Mouse (Mus musculus) limb, embryonic 15.5 days (tissue): Measurements from ENCODE around the gene Wrap73. TPM values are rescaled to one million over a fixed set of nuclear protein-coding genes. Genes with fewer than 3 reads are reported as not detected.
A peak's percentile ranks its signal among the peaks of the same experiment; 100 is the strongest.

Source experiments
- ATAC-seq: fragments of 200-750 bp; cut with Nextera tagmentation; 2 replicates; pipeline ENCODE4 v1.8.0; 2017; ENCODE audit warnings: low read depth, moderate TSS enrichment; ENCODE audit not compliant: insufficient number of reproducible peaks, low FRiP score, low TSS enrichment
- H3K27ac ChIP-seq: fragments of 300-500 bp; sonication (generic); 2 replicates; pipeline ENCODE4 v1.5.1; 2015; ENCODE audit warnings: moderate library complexity, mild to moderate bottlenecking, inconsistent platforms
- H3K27me3 ChIP-seq: fragments of 300-500 bp; sonication (generic); 2 replicates; pipeline ENCODE4 v1.6.1; 2015; ENCODE audit warnings: inconsistent platforms
- H3K36me3 ChIP-seq: fragments of 300-500 bp; sonication (generic); 2 replicates; pipeline ENCODE4 v1.6.1; 2015; ENCODE audit warnings: inconsistent platforms
- H3K4me1 ChIP-seq: fragments of 300-500 bp; sonication (generic); 2 replicates; pipeline ENCODE4 v1.6.1; 2015; ENCODE audit warnings: inconsistent platforms
- H3K4me2 ChIP-seq: fragments of 300-500 bp; sonication (generic); 2 replicates; pipeline ENCODE4 v1.6.1; 2015; ENCODE audit warnings: mild to moderate bottlenecking, inconsistent platforms
- H3K4me3 ChIP-seq: fragments of 300-500 bp; sonication (generic); 2 replicates; pipeline ENCODE4 v1.5.1; 2015; ENCODE audit warnings: mild to moderate bottlenecking, inconsistent platforms
- H3K9ac ChIP-seq: fragments of 300-500 bp; sonication (generic); 2 replicates; pipeline ENCODE4 v1.6.1; 2015; ENCODE audit warnings: inconsistent platforms
- H3K9me3 ChIP-seq: fragments of 300-500 bp; sonication (generic); 2 replicates; pipeline ENCODE4 v1.6.1; 2016; ENCODE audit warnings: inconsistent platforms
- WGBS: fragments of 180-500 bp; shearing (Covaris S2); methylation state at CpG from one replicate; pipeline ENCODE4 v1.1.7; 2015; 5-methylcytosine and 5-hydroxymethylcytosine counted together
- polyA plus RNA-seq: library from polyadenylated mRNA; unstranded; fragments of >200 nt; fragmentation: Nextera tagmentation; extraction: Ambion mirVana; gene quantifications from 2 replicates; pipeline ENCODE4 v1.2.1, GENCODE M21; 2015

The Wrap73 gene
- polyA plus RNA-seq, 1 experiment from 2014 or later = 38.5 TPM

DNA sequence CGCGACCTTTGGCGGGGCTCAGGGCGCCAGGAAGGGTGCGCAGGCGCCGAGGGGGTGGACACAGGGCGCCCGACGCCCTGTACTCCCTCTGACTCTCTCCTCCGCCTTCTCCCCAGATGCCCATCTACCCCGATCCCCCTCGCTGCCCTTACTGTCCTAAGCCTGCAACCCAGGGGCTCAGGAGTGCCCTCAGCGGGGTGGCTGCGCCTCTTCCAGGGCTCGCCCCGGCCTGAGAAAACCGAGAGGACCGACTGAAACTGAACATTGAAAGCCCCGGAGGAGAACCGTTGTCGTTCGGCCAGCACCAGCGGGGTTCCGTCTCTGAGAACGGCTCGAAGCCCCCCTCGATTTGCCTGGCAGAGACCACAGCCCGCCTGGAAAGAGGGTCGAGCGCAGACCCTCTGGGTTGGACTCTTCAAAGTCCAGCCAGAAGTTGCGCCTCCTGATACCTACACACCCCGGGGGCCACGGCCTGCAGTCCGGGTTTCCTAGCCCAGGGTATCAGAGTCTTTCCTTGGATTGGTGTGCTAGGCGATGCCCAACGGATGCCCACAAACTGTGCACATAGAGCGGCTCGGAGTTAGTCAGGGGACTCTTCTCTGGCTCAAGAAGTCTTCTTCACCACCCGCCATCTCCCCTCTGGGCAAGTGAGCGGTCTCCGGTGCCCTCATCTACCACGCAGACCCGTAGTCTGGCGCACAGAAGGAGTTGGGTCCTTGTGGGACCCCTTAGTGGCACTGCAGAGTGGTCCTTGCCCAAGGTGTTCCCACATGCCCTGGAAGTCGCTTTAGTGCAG, 1.8 kb upstream of the Wrap73 start:
- Histone ChIP-seq H3K4me3 (peak overlapping the region; percentile 47), H3K9ac (peak overlapping the region; percentile 39), H3K27me3 (peaks cover 65% of the 10 kb centered on the region), H3K9me3 (no peaks in the 10 kb centered on the region), H3K36me3 (no peaks in the 10 kb centered on the region), H3K4me2 (peak overlapping the region; percentile 94), H3K27ac (no peak overlapping the region), H3K4me1 (peaks cover 36% of the 10 kb centered on the region)
- ATAC-seq = no peak
- 2% methylated on average over 45 of the region's 46 CpGs for WGBS

DNA sequence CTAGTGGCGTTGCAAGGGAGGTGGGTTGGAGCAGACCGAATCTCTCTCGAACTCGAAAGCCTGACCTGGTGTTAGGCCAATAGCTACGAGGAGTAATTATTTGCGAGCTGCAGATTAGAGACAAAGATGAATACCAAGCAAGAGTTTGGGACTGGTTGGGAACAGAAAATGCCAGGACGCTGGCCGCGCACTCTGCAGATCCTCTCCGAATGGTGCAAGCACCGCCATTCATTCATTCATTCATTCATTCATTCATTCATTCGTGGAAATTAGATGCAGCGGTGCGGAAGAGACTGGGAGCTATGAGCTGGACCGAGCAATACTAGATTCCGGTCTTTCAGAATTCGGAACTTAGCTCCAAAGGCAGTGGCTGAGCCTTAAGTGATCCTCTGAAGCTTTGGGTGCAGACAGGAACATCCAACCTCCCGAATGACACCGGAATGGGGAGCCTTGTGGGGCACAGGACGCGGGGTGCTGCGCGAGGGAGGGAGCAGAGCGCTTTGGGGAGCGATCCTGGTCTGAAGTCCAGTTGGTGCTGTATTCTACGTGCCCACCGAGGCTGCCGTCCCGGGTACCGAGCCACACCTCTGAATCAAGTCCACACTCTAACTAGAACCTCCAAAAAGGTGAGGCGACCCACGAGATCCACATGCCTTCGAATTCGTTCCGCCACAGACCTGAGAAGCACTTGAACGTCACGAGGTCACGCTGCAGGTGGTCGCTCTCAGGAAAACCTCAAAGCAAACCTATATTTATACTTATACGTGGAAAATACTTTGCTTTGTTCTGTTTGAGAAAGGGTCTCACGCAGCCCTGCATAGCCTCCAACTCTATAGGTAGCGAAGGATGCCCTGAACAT, 934 bp upstream of the Wrap73 start:
- Histone ChIP-seq H3K4me1 (peaks cover 36% of the 10 kb centered on the region), H3K27ac (no peak overlapping the region), H3K4me2 (peak overlapping the region; percentile 94; the same call in 1 of the 2 replicates), H3K4me3 (peak overlapping the region; percentile 47), H3K27me3 (peaks cover 56% of the 10 kb centered on the region), H3K9ac (no peak overlapping the region), H3K36me3 (peaks cover 2% of the 10 kb centered on the region; the same call in 1 of the 2 replicates), H3K9me3 (no peaks in the 10 kb centered on the region)
- ATAC-seq = no peak
- WGBS = 2% methylated on average over 41 of the region's 42 CpGs

DNA sequence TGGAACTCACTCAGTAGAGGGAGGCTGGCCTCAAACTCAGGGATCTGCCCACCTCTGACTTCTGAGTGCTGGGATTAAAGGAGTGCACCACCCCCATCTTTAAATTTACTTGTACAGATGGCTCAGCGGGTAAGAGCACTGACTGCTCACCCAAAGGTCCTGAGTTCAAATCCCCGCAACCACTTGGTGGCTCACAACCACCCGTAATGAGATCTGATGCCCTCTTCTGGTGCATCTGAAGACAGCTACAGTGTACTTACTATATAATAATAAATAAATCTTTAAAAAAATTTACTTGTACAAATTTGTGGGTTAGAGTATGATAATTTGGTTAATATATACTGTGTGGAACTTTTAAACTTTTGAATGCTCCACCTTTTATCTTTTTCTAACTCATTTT, 2.5 kb downstream of the Wrap73 start:
- no peak overlapping the region for H3K27ac ChIP-seq
- H3K4me1 ChIP-seq = peaks cover 30% of the 10 kb centered on the region
- peaks cover 30% of the 10 kb centered on the region for H3K36me3 ChIP-seq
- WGBS = 86% methylated on average over 3 of the region's 3 CpGs
- H3K9ac ChIP-seq = no peak overlapping the region
- ATAC-seq = no peak
- no peak overlapping the region for H3K4me2 ChIP-seq
- H3K4me3 ChIP-seq = no peak overlapping the region
- peaks cover 22% of the 10 kb centered on the region for H3K27me3 ChIP-seq
- no peaks in the 10 kb centered on the region for H3K9me3 ChIP-seq

DNA sequence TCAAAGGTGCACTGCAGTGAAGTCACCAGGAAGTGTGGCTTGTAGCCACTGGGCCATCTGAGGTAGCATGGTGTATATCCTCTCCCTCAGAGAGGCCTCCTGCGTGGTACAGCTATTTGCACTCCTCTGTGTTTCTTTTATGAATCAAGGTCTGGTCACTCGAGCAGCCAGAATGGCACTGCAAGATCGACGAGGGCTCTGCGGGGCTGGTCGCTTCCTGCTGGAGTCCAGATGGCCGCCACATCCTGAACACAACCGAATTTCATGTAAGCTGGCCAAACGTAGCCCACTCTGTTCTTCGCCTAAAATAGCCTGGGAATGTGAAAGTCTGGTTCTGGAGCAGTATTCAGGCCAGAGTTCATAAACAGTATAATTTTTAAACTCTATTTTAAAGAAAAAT, 4.2 kb downstream of the Wrap73 start:
- 77% methylated on average over 10 of the region's 10 CpGs for WGBS
- Histone ChIP-seq H3K4me1 (peaks cover 13% of the 10 kb centered on the region), H3K4me2 (no peak overlapping the region), H3K36me3 (peaks cover 46% of the 10 kb centered on the region), H3K9ac (no peak overlapping the region), H3K27ac (no peak overlapping the region), H3K9me3 (no peaks in the 10 kb centered on the region), H3K4me3 (no peak overlapping the region), H3K27me3 (peaks cover 5% of the 10 kb centered on the region)
- no peak for ATAC-seq

DNA sequence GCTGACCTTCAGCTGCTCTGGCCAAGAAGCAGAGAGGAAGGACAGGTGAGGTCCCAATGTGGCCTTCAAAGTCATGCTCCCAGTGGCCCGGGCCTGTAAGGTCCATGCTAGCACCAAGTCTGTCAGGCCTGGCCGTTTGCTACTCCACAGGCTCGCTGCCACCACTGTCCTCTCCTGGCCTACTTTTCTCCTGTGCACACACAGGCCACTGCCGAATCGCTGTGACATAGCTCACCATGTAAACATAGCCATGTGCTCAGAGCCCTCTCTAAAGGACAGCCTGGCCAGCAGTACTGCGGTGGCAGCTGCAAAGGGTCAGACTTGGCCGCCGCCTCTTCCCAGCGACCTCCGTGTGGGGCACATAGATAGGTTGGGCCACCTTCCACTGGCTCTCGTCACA, 11.9 kb downstream of the Wrap73 start:
- no peak for ATAC-seq
- peaks cover under 1% of the 10 kb centered on the region for H3K4me1 ChIP-seq
- H3K27ac ChIP-seq = no peak overlapping the region; the same call in 1 of the 2 replicates
- WGBS = 75% methylated on average over 11 of the region's 11 CpGs
- no peak overlapping the region for H3K9ac ChIP-seq
- H3K4me2 ChIP-seq = no peak overlapping the region
- no peaks in the 10 kb centered on the region for H3K27me3 ChIP-seq
- H3K9me3 ChIP-seq = no peaks in the 10 kb centered on the region
- peaks cover 93% of the 10 kb centered on the region for H3K36me3 ChIP-seq
- no peak overlapping the region for H3K4me3 ChIP-seq

DNA sequence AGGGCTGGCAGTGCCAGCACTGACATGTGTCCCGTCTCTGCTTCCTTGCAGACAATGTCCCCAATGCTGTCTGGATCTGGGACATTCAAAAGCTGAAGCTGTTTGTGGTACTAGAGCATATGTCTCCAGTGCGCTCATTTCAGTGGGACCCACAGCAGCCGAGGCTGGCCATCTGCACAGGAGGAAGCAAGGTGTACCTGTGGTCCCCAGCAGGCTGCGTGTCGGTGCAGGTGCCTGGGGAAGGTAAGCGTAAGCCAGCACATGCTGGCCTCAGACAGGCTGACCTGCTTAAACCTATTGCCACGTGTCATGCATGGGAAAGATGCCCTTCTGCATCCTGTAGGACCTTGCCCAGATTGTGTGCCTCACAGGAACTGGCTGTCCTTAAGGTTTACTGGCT, 13.9 kb downstream of the Wrap73 start:
- H3K9ac ChIP-seq = no peak overlapping the region

DNA sequence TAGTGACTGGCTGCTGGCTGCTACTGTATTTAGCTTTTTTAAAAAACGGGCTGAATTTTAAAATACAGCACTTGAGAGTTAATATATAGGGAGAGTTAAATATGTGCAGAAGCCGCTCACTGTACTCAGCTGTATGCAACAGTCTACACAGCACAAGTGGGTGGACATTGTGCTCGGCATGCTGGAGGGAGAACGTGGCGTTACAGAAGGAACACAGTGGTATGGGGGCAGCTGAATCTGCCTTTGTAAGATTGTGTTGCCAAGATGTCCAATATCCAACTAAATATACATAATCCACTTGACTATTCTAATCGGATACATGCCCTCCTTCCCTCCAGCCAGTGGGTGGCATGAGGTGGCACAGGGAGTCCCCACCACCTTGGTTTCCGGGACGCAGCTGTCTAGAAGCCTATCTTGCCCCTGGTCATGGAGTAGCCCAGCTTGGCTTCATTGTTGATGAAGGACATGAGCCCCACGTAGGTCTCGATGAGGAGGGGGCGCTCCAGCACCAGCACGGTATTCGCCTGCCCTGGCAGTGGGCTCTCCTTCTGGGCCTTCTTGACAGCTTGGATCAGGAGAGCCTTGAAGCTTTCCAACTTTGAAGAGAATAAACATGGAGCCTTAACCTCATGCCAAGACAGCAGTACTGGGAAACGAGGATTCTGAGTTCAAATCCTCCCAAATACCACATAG, 15.9 kb downstream of the Wrap73 start:
- H3K4me3 ChIP-seq = no peak overlapping the region
- WGBS = 93% methylated on average over 14 of the region's 14 CpGs
- H3K36me3 ChIP-seq = peaks cover 56% of the 10 kb centered on the region
- peaks cover 18% of the 10 kb centered on the region for H3K4me1 ChIP-seq
- H3K27ac ChIP-seq = no peak overlapping the region
- ATAC-seq = no peak
- H3K27me3 ChIP-seq = no peaks in the 10 kb centered on the region
- H3K9me3 ChIP-seq = no peaks in the 10 kb centered on the region
- H3K9ac ChIP-seq = no peak overlapping the region
- no peak overlapping the region for H3K4me2 ChIP-seq

More for the DNA sequence above, 13.9 kb downstream of the Wrap73 start:
- Histone ChIP-seq H3K27me3 (no peaks in the 10 kb centered on the region), H3K27ac (no peak overlapping the region), H3K4me2 (no peak overlapping the region), H3K36me3 (peaks cover 75% of the 10 kb centered on the region), H3K4me1 (peaks cover 11% of the 10 kb centered on the region), H3K4me3 (no peak overlapping the region), H3K9me3 (no peaks in the 10 kb centered on the region)
- no peak for ATAC-seq
- WGBS = 90% methylated on average over 7 of the region's 7 CpGs

DNA sequence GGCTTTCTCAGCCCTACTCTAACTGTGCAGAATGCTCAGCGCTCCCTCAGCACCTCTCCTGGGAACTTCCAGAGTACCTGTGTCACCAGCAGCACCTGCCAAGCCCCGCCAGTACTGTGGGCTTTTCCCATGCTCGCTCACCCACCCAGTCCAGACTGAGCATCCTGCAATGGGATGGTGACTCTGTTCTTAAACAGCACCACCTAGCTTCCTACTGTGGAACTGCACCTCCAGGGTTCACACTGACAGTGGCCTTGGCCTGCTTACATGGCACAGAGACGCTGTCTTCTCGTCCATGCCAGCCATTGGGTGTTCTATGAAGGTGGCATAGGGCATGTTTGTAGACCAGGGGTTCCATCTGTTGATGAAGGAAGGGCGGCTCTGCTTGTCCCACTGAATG, 16.8 kb downstream of the Wrap73 start:
- 0 out of 2 replicates have a peak, but pooled peaks have one; percentile 7 for ATAC-seq
- H3K4me3 ChIP-seq = 0 out of 2 replicates have a peak overlapping the region, but pooled peaks have one; percentile 96

DNA sequence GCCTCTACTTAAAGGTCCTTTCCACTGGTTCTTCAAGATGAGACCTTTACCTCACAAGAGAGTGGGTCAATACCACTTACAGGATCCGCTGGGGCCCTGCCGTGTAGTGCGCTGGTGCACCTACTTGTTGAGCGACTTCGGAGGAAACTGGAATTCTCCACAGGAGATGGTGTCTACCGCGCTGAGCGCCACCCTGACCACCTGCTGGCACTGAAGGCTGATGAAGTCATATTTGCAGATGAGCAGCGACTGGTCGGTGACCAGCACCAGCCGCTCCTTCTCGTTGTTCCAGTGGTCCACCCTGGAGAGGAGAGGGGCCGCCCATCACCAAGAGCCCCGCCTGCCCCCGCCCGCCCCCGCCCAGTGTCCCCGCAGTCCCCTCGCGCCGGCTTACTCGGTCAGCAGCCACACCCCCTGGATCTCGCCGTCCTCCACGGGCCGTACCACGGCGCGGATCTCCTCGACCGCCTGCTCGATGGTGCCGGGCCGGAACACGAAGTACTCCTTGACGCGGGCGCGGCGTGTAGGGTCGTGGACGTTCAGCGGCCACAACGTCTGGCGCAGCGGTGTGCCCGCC, 17.9 kb downstream of the Wrap73 start:
- no peaks in the 10 kb centered on the region for H3K9me3 ChIP-seq
- H3K36me3 ChIP-seq = peaks cover 40% of the 10 kb centered on the region
- peak overlapping the region; percentile 79 for H3K27ac ChIP-seq
- H3K4me1 ChIP-seq = peaks cover 23% of the 10 kb centered on the region
- H3K27me3 ChIP-seq = no peaks in the 10 kb centered on the region
- peak overlapping the region; percentile 83 for H3K4me2 ChIP-seq
- peak; percentile 38 for ATAC-seq
- peak overlapping the region; percentile 96 for H3K4me3 ChIP-seq
- H3K9ac ChIP-seq = peak overlapping the region; percentile 66
- WGBS = 2% methylated on average over 47 of the region's 47 CpGs

More for the DNA sequence above, 16.8 kb downstream of the Wrap73 start:
- Histone ChIP-seq H3K27me3 (no peaks in the 10 kb centered on the region), H3K9ac (no peak overlapping the region), H3K4me2 (peak overlapping the region; percentile 83; the same call in 1 of the 2 replicates), H3K4me1 (peaks cover 23% of the 10 kb centered on the region), H3K27ac (no peak overlapping the region), H3K9me3 (no peaks in the 10 kb centered on the region), H3K36me3 (peaks cover 50% of the 10 kb centered on the region)
- 17% methylated on average over 6 of the region's 6 CpGs for WGBS

DNA sequence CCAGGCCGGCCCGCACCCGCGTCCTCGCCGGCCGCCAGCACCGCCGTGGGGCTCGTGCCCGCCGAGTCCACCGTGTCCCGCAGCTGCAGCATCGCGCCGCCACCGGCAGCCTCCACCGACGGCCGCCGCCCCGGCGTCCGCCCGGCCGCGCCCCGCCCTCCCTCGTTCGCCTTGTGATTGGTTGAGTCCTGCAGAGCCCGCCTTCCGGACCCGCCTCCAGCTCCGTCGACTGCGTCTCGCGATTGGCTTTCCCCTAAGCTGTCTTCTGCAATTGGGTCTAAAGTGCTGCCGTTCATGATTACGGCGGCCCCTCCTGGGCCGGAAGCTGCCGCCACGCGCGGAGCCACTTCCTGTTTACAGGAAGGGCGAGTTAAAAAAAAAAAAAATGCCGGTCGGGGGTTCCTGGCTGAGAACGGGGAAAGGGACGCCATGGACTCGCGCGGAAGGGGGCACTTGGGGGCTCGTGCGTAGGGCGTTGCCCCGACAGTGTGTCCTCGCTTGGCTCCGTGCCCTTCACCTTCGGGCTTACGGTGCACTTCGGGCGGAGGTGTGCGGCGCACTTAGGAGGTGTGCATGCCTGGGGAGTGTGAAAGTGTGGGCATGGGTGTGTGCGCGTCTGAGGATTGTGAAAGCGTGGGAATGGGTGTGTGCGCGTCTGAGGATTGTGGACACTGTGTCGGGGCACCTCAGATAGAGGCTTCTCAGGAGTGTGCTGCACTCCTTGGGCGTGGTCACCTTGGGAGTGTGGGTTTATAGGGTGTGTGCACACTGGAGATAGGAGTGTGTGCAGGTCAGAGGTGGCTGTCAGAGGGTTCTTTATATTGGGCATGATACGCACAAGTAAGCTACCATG, 18.6 kb downstream of the Wrap73 start, which contains the start of gene Tprgl:
Gene Tprgl (minus strand): TSS at position 129 of the 853 bp plus-strand sequence.
- Histone ChIP-seq H3K27ac (peak within 1 kb of the TSS; percentile 79), H3K27me3 (no peaks in the 10 kb centered on the region), H3K9ac (peak within 1 kb of the TSS; percentile 67), H3K36me3 (peaks cover 33% of the 10 kb centered on the region), H3K4me1 (peaks cover 23% of the 10 kb centered on the region), H3K4me2 (peak within 1 kb of the TSS; percentile 86), H3K4me3 (peak within 1 kb of the TSS; percentile 96), H3K9me3 (no peaks in the 10 kb centered on the region)
- under 1% methylated on average over 75 of the region's 75 CpGs for WGBS
- ATAC-seq = peak; percentile 95
